Mouse (Mus musculus): Measurements from ENCODE around the gene Rbm7. TPM values are rescaled to one million over a fixed set of nuclear protein-coding genes. Genes with fewer than 3 reads are reported as not detected.

The Rbm7 gene
- polyA plus RNA-seq, 1 experiment from 2014 or later = 90.5 TPM

- H3K27ac ChIP-seq (ENCODE audit: low read depth, low read length) = no peak overlapping the region
- H3K9ac ChIP-seq (replicated peaks; ENCODE audit: low read depth, low read length) = no peak overlapping the region
- H3K27me3 ChIP-seq (ENCODE audit: control insufficient read depth, insufficient read depth, low read length) = no peaks in the 10 kb centered on the region
- no peak overlapping the region for H3K4me2 ChIP-seq (ENCODE audit: low read depth, low read length)
- WGBS = 90% methylated on average over 15 of the region's 17 CpGs
- H3K4me3 ChIP-seq (ENCODE audit: low read depth, low read length) = no peak overlapping the region
- no peaks in the 10 kb centered on the region for H3K9me3 ChIP-seq (ENCODE audit: control insufficient read depth, low read length)
- ATAC-seq (ENCODE audit: low read depth) = no peak
- no peaks in the 10 kb centered on the region for H3K4me1 ChIP-seq (ENCODE audit: control insufficient read depth, insufficient read depth, low read length)
- no peaks in the 10 kb centered on the region for H3K36me3 ChIP-seq (ENCODE audit: control insufficient read depth, insufficient read depth, low read length)
Measured at GRCm38 (mm10) chr9:48450066-48450465, 45.0 kb downstream of the Rbm7 start.

GRCm38 (mm10) chr9:48447783-48448209, 47.3 kb downstream of the Rbm7 start:
- no peak overlapping the region for H3K4me2 ChIP-seq (ENCODE audit: low read depth, low read length)
- no peak overlapping the region for H3K27ac ChIP-seq (ENCODE audit: low read depth, low read length)
- no peaks in the 10 kb centered on the region for H3K27me3 ChIP-seq (ENCODE audit: control insufficient read depth, insufficient read depth, low read length)
- H3K9ac ChIP-seq (replicated peaks; ENCODE audit: low read depth, low read length) = no peak overlapping the region
- H3K9me3 ChIP-seq (ENCODE audit: control insufficient read depth, low read length) = no peaks in the 10 kb centered on the region
- no peaks in the 10 kb centered on the region for H3K4me1 ChIP-seq (ENCODE audit: control insufficient read depth, insufficient read depth, low read length)
- H3K36me3 ChIP-seq (ENCODE audit: control insufficient read depth, insufficient read depth, low read length) = no peaks in the 10 kb centered on the region
- H3K4me3 ChIP-seq (ENCODE audit: low read depth, low read length) = no peak overlapping the region
- 41% methylated on average over 5 of the region's 5 CpGs for WGBS
- no peak for ATAC-seq (ENCODE audit: low read depth)

DNA sequence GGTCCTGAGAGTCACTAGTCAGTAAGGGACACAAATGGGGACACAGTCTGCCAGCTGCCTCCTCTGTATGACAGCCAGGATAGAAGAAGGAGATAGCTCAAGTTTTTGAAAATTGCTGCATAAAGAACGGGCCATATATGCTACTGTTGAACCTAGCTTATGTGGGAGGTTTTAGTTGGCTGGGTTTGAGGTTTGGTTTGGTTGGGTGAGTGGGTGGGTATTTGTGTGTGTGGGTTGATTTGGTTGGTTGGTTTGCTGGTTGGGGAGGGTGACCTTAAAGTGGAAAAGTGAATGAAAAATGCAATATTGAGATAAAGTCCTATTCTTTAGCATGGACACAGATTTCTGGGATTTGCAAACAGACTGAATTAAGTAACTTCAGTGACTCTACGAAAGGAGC, 50.3 kb downstream of the Rbm7 start:
- H3K36me3 ChIP-seq (ENCODE audit: control insufficient read depth, insufficient read depth, low read length) = no peaks in the 10 kb centered on the region
- no peaks in the 10 kb centered on the region for H3K4me1 ChIP-seq (ENCODE audit: control insufficient read depth, insufficient read depth, low read length)
- no peak overlapping the region for H3K4me3 ChIP-seq (ENCODE audit: low read depth, low read length)
- H3K27me3 ChIP-seq (ENCODE audit: control insufficient read depth, insufficient read depth, low read length) = no peaks in the 10 kb centered on the region
- ATAC-seq (ENCODE audit: low read depth) = no peak
- H3K9ac ChIP-seq (replicated peaks; ENCODE audit: low read depth, low read length) = no peak overlapping the region
- 81% methylated on average over 2 of the region's 2 CpGs for WGBS
- H3K4me2 ChIP-seq (ENCODE audit: low read depth, low read length) = no peak overlapping the region
- no peak overlapping the region for H3K27ac ChIP-seq (ENCODE audit: low read depth, low read length)
- H3K9me3 ChIP-seq (ENCODE audit: control insufficient read depth, low read length) = no peaks in the 10 kb centered on the region

- Histone ChIP-seq H3K4me2 (ENCODE audit: low read depth, low read length) (no peak overlapping the region), H3K27me3 (ENCODE audit: control insufficient read depth, insufficient read depth, low read length) (no peaks in the 10 kb centered on the region), H3K27ac (ENCODE audit: low read depth, low read length) (no peak overlapping the region), H3K9me3 (ENCODE audit: control insufficient read depth, low read length) (no peaks in the 10 kb centered on the region), H3K4me3 (ENCODE audit: low read depth, low read length) (no peak overlapping the region), H3K36me3 (ENCODE audit: control insufficient read depth, insufficient read depth, low read length) (no peaks in the 10 kb centered on the region), H3K9ac (replicated peaks; ENCODE audit: low read depth, low read length) (no peak overlapping the region), H3K4me1 (ENCODE audit: control insufficient read depth, insufficient read depth, low read length) (no peaks in the 10 kb centered on the region)
- ATAC-seq (ENCODE audit: low read depth) = no peak
- WGBS = 92% methylated on average over 1 of the region's 1 CpGs
Measured at GRCm38 (mm10) chr9:48443873-48444272, 51.2 kb downstream of the Rbm7 start.

Small RNA genes within 50 kb of the gene (microRNA-seq; reads per million reads assigned to microRNA genes)
- not detected for gene Gm23653

Other genes with a start within 250 kb of the Rbm7 start
- 0.77 and 1.2 TPM in 2 replicates for gene Nxpe2, start 141.8 kb downstream of the Rbm7 start, polyA plus RNA-seq (2014; fragmentation: Nextera tagmentation; extraction: Ambion mirVana)
- 87.1 and 93.9 TPM in 2 replicates for gene Rexo2, start 14.7 kb downstream of the Rbm7 start, polyA plus RNA-seq (2014; fragmentation: Nextera tagmentation; extraction: Ambion mirVana)
- 26.5 TPM in 2 replicates for gene Gm5617, start 143 bp upstream of the Rbm7 start, polyA plus RNA-seq (2014; fragmentation: Nextera tagmentation; extraction: Ambion mirVana)
- gene Nnmt, start 109.9 kb upstream of the Rbm7 start, polyA plus RNA-seq (2014; fragmentation: Nextera tagmentation; extraction: Ambion mirVana) = 0.44 TPM in 1 of 2 replicates, not detected in the other